Mouse (Mus musculus) brain, embryonic 14.5 days (tissue): Measurements from ENCODE around the gene Fmod.

Source experiments
- CTCF ChIP-seq: fragments of 200-500 bp; IDR thresholded peaks from 2 replicates; pipeline ENCODE4 v1.5.1; 2012; ENCODE audit warnings: inconsistent platforms, mild to moderate bottlenecking, moderate library complexity, borderline replicate concordance; ENCODE audit not compliant: insufficient read depth, insufficient read length; ENCODE audit errors: extremely low read depth
- POLR2A ChIP-seq: fragments of 200-500 bp; IDR thresholded peaks from 2 replicates; pipeline ENCODE4 v1.6.1; 2012; ENCODE audit warnings: mild to moderate bottlenecking, inconsistent platforms, borderline replicate concordance; ENCODE audit not compliant: poor library complexity, insufficient read depth, insufficient read length, severe bottlenecking; ENCODE audit errors: extremely low read depth

DNA sequence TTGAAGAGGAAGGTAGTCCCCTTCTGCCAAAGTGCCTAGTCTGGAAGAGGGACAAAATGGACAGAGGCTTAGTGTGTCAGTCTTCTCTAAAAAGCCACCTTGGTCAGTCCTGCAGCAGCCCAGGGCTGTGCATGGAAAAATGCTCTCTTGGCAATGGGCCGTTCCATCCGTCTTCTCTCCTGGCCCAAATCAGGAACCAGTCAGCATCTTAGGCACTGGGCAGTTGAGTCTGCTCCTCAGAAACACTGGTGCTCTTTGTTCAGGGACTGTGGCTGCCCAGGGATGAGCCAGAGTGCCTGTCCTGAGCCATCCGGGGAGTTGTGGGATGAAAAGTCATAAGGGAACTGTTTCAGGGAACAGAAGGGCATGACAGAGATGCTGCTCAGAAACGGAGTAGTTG lies 1.3 kb downstream of the Fmod start:
- TF ChIP-seq POLR2A: no peak
- no peak for TF ChIP-seq CTCF
